Mouse (Mus musculus): ENCODE results near the gene Ubald1. TPM values are rescaled to one million over a fixed set of nuclear protein-coding genes. Genes with fewer than 3 reads are reported as not detected.

Ubald1 gene
- 2.8 and 4.3 TPM in 2 replicates for total RNA-seq (2012; rRNA removed)
- polyA plus RNA-seq (2012; ENCODE audit: insufficient read depth in 1 of 2, insufficient read length in 2 of 2, low read depth in 1 of 2, low replicate concordance in 2 of 2, missing spikeins in 1 of 2): 10 to 100 TPM in 1 of 2 experiments, not detected in 1; 25.6 TPM

DNA sequence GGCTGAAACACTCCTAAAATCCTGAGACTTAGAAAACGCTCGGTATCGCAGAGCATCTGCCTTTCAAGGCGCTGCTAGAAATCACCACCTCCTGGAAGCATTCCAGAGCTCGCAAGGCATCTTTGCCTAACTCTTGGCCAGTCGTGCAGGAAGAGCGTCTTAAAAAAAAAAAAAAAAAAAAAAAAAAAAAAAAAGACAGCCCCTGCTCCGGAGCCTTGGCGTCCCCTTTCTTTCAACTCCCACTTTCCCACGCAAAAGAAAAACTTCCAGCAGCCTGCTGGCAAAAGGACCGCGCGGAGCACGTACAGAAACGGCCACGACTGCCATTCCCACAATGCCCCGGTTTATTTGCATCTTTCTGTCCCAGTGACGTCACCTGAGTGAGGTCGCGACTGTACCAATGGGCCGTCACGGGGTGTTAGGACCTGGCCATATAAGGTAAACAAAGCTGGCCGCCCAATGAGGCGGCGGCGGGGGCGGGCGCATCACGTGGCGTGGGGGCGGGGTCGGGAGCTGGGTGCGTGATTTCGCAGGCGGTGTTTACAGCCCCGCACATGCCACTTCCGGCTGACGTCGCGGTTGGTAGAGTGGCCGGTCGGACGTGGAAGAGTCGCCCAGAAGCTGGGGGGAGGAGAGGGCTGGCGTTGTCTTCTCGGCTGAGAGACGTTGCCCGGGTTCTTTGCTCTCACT lies at the start of gene Ubald1:
TSS of gene Ubald1 (minus strand) at position 180 of the 690 bp plus-strand sequence.
- peaks cover 2 to 31% of the 10 kb centered on the region in 2 experiments; a peak in 3 of 4 replicates for H3K4me1 ChIP-seq (ENCODE audit: control insufficient read depth in 1 of 2, insufficient read depth in 2 of 2, low read length in 2 of 2)
- peak; percentile 99 for DNase-seq (ENCODE audit: low read depth, low spot score)
- no peak; the same call in 1 of the 2 replicates for TF ChIP-seq ZKSCAN1 (IDR thresholded peaks at IDR 0.05; ENCODE audit: low read depth, low read length)
- peak; percentile 60 for TF ChIP-seq NELFE (IDR thresholded peaks at IDR 0.05; ENCODE audit: low read depth, low read length)
- no peak; the same call in 1 of the 2 replicates for TF ChIP-seq ZMIZ1 (IDR thresholded peaks at IDR 0.05; ENCODE audit: low read depth, low read length)
- no peak for TF ChIP-seq CHD2 (IDR thresholded peaks at IDR 0.05; ENCODE audit: low read length)
- TF ChIP-seq MAFK (IDR thresholded peaks at IDR 0.05; ENCODE audit: borderline replicate concordance, low read depth, low read length): no peak
- no peak for TF ChIP-seq MEF2A (IDR thresholded peaks at IDR 0.05; ENCODE audit: extremely low read depth, insufficient replicate concordance, low read depth, low read length, poor library complexity, severe bottlenecking)
- TF ChIP-seq ZC3H11A (IDR thresholded peaks at IDR 0.05; ENCODE audit: low read depth, low read length): no peak
- peak; percentile 29; the same call in 1 of the 2 replicates for TF ChIP-seq TCF12 (IDR thresholded peaks at IDR 0.05; ENCODE audit: low read depth, low read length)
- TF ChIP-seq POLR2A (IDR thresholded peaks at IDR 0.05; ENCODE audit: control insufficient read depth in 1 of 2, insufficient read depth in 1 of 2, low read depth in 1 of 2, low read length in 2 of 2, poor library complexity in 1 of 2): peak; percentile 66 to 73
- TF ChIP-seq HCFC1 (IDR thresholded peaks at IDR 0.05; ENCODE audit: low read depth, low read length): peak; percentile 86
- TF ChIP-seq SMC3 (IDR thresholded peaks at IDR 0.05; ENCODE audit: low read depth, low read length): no peak
- TF ChIP-seq RAD21 (IDR thresholded peaks at IDR 0.05; ENCODE audit: low read depth, low read length): no peak
- TF ChIP-seq CHD1 (IDR thresholded peaks at IDR 0.05; ENCODE audit: low read depth, low read length): no peak
- peak; percentile 79 for TF ChIP-seq BHLHE40 (IDR thresholded peaks at IDR 0.05; ENCODE audit: borderline replicate concordance, low read depth, low read length)
- TF ChIP-seq MAZ (IDR thresholded peaks at IDR 0.05; ENCODE audit: low read depth, low read length): no peak
- TF ChIP-seq TBP (IDR thresholded peaks at IDR 0.05; ENCODE audit: low read depth, low read length): peak; percentile 31; the same call in 1 of the 2 replicates
- TF ChIP-seq JUND (IDR thresholded peaks at IDR 0.05; ENCODE audit: low read depth, low read length): no peak
- no peak; a peak in 1 of 4 replicates for TF ChIP-seq EP300 (IDR thresholded peaks at IDR 0.05; ENCODE audit: low read depth in 1 of 2, low read length in 2 of 2)
- no peak for TF ChIP-seq TAL1 (IDR thresholded peaks at IDR 0.05; ENCODE audit: low read length)
- TF ChIP-seq ETS1 (IDR thresholded peaks at IDR 0.05; ENCODE audit: low read depth, low read length): peak; percentile 51; the same call in 1 of the 2 replicates
- TF ChIP-seq SIN3A (IDR thresholded peaks at IDR 0.05; ENCODE audit: low read length): peak; percentile 74
- TF ChIP-seq POLR2AphosphoS2 (IDR thresholded peaks at IDR 0.05; ENCODE audit: low read length): peak; percentile 11
- peak; percentile 41; the same call in 1 of the 2 replicates for TF ChIP-seq MAX (IDR thresholded peaks at IDR 0.05; ENCODE audit: low read length)
- TF ChIP-seq MXI1 (IDR thresholded peaks at IDR 0.05; ENCODE audit: low read depth, low read length): peak; percentile 37
- TF ChIP-seq UBTF (IDR thresholded peaks at IDR 0.05; ENCODE audit: borderline replicate concordance, insufficient read depth, low read depth, low read length): no peak
- TF ChIP-seq KAT2A (conservative IDR thresholded peaks at IDR 0.05; ENCODE audit: low read depth, low read length): no peak
- peak; percentile 52; the same call in 1 of the 2 replicates for TF ChIP-seq MYC (IDR thresholded peaks at IDR 0.05; ENCODE audit: low read depth, low read length)
- TF ChIP-seq E2F4 (IDR thresholded peaks at IDR 0.05; ENCODE audit: borderline replicate concordance, low read depth, low read length): no peak
- peak; percentile 23; the same call in 1 of the 2 replicates for TF ChIP-seq RCOR1 (IDR thresholded peaks at IDR 0.05; ENCODE audit: low read depth, low read length)
- no peak for TF ChIP-seq GABPA (IDR thresholded peaks at IDR 0.05; ENCODE audit: low read depth, low read length)
- TF ChIP-seq MYB (IDR thresholded peaks at IDR 0.05; ENCODE audit: low read depth, low read length): no peak
- TF ChIP-seq POLR2AphosphoS5 (IDR thresholded peaks at IDR 0.05; ENCODE audit: borderline replicate concordance, low read depth, low read length): no peak
- peak; percentile 97 for TF ChIP-seq ZNF384 (IDR thresholded peaks at IDR 0.05; ENCODE audit: low read depth, low read length)
- TF ChIP-seq CTCF (IDR thresholded peaks at IDR 0.05 in 2 of 3, conservative IDR thresholded peaks at IDR 0.05 in 1 of 3; ENCODE audit: control insufficient read depth in 1 of 3, insufficient read depth in 1 of 3, low read depth in 2 of 3, low read length in 3 of 3, poor library complexity in 1 of 3, severe bottlenecking in 1 of 3): no peak
- TF ChIP-seq ELF1 (IDR thresholded peaks at IDR 0.05; ENCODE audit: low read depth, low read length): peak; percentile 58

More for the DNA sequence above, at the start of gene Ubald1:
- Histone ChIP-seq H3K9me3 (replicated peaks; ENCODE audit: insufficient read depth, low read length) (no peaks in the 10 kb centered on the region), H3K27ac (ENCODE audit: control insufficient read depth, low read depth, low read length) (peak within 1 kb of the TSS; percentile 93), H3K4me3 (ENCODE audit: control insufficient read depth in 1 of 2, insufficient read depth in 1 of 2, low read depth in 2 of 2, low read length in 2 of 2) (peak within 1 kb of the TSS; percentile 83 to 92), H3K36me3 (ENCODE audit: control insufficient read depth in 1 of 2, insufficient read depth in 2 of 2, low read length in 2 of 2) (peaks cover 0 to 9% of the 10 kb centered on the region in 2 experiments; a peak in 2 of 4 replicates), H3K27me3 (ENCODE audit: control insufficient read depth in 1 of 2, insufficient read depth in 2 of 2, low read length in 2 of 2) (no peaks in the 10 kb centered on the region), H3K9ac (ENCODE audit: control insufficient read depth, low read depth, low read length, poor library complexity, severe bottlenecking) (peak within 1 kb of the TSS; percentile 90), H3K79me2 (ENCODE audit: control insufficient read depth, insufficient read depth, low read length, poor library complexity) (peaks cover 19% of the 10 kb centered on the region)
